Mouse (Mus musculus) hindbrain, embryonic 10.5 days (tissue): ENCODE measurements around the gene D430042O09Rik. TPM values are rescaled to one million over a fixed set of nuclear protein-coding genes. Genes with fewer than 3 reads are reported as not detected.
A peak's percentile ranks its signal among the peaks of the same experiment; 100 is the strongest.

Source experiments
- DNase-seq: peaks from one replicate; pipeline ENCODE4 v3.0.0-alpha.2; 2017; ENCODE audit warnings: low spot score
- H3K27ac ChIP-seq: fragments of 300-500 bp; sonication (generic); 2 replicates; pipeline ENCODE4 v1.5.1; 2016; ENCODE audit warnings: mild to moderate bottlenecking, moderate library complexity
- H3K27me3 ChIP-seq: fragments of 300-500 bp; sonication (generic); 2 replicates; pipeline ENCODE4 v1.6.1; 2016; ENCODE audit warnings: mild to moderate bottlenecking; ENCODE audit not compliant: poor library complexity, insufficient read depth, severe bottlenecking
- H3K36me3 ChIP-seq: fragments of 300-500 bp; sonication (generic); 2 replicates; pipeline ENCODE4 v1.6.1; 2016; ENCODE audit warnings: mild to moderate bottlenecking, moderate library complexity
- H3K4me1 ChIP-seq: fragments of 300-500 bp; sonication (generic); replicated peaks from 2 replicates; pipeline ENCODE4 v1.6.1; 2016; ENCODE audit warnings: mild to moderate bottlenecking
- H3K4me3 ChIP-seq: fragments of 300-500 bp; sonication (generic); 2 replicates; pipeline ENCODE4 v1.5.1; 2016; ENCODE audit warnings: mild to moderate bottlenecking, moderate library complexity
- H3K9me3 ChIP-seq: fragments of 300-500 bp; sonication (generic); 2 replicates; pipeline ENCODE4 v1.6.1; 2016; ENCODE audit warnings: mild to moderate bottlenecking, moderate library complexity
- WGBS: fragments of 180-500 bp; shearing (Covaris S2); methylation state at CpG from one replicate; pipeline ENCODE4 v1.1.7; 2016; 5-methylcytosine and 5-hydroxymethylcytosine counted together
- polyA plus RNA-seq: library from polyadenylated mRNA; unstranded; fragments of >200 nt; fragmentation: Nextera tagmentation; extraction: Ambion mirVana; gene quantifications from 2 replicates; pipeline ENCODE4 v1.2.1, GENCODE M21; 2016

D430042O09Rik gene
- polyA plus RNA-seq, 1 experiment from 2014 or later, result 11.8 TPM

- no peak for DNase-seq
- 69% methylated on average over 9 of the region's 9 CpGs for WGBS
- no peak overlapping the region for H3K4me3 ChIP-seq
- H3K27me3 ChIP-seq, result no peaks in the 10 kb centered on the region
- no peaks in the 10 kb centered on the region for H3K9me3 ChIP-seq
- peaks cover 14% of the 10 kb centered on the region for H3K36me3 ChIP-seq
- no peak overlapping the region for H3K27ac ChIP-seq
- H3K4me1 ChIP-seq, result peaks cover 32% of the 10 kb centered on the region
Observed at GRCm38 (mm10) chr7:125827420-125827819, 119.7 kb downstream of the D430042O09Rik start.

GRCm38 (mm10) chr7:125828561-125828960 lies 120.9 kb downstream of the D430042O09Rik start:
- Histone ChIP-seq H3K27me3 (no peaks in the 10 kb centered on the region), H3K9me3 (no peaks in the 10 kb centered on the region), H3K4me3 (no peak overlapping the region), H3K4me1 (peaks cover 32% of the 10 kb centered on the region), H3K27ac (no peak overlapping the region), H3K36me3 (peaks cover 14% of the 10 kb centered on the region)
- 79% methylated on average over 5 of the region's 5 CpGs for WGBS
- no peak for DNase-seq

DNA sequence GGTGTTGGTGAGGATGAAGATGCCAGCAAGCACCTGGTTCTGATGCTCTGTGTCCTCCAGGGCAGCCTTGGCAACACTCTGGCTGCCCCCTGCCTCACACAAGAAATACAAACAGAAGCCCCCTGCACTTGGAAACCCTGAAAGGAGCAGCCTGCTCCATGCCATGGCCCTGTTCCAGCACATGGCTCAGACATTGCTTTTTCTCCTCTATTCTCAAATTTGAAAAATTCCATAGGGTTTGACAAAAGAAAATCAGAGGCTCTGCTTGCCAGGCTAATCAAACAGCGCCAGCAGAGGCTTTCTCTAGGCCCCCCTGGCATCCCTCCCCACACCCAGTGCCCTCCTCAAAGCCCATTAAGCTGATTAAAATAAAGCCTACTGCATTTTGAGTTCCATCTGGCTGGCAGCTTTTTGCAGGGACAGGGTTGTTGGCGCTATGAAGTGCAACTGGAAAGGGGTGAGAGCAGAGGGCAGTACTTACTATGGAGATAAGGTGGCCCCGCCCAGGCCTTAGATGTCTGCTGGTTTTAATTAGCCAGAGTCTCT lies 121.5 kb downstream of the D430042O09Rik start:
- Histone ChIP-seq H3K27me3 (no peaks in the 10 kb centered on the region), H3K9me3 (no peaks in the 10 kb centered on the region), H3K27ac (0 out of 2 replicates have a peak overlapping the region, but pooled peaks have one; percentile 35), H3K36me3 (peaks cover 14% of the 10 kb centered on the region), H3K4me3 (no peak overlapping the region), H3K4me1 (peaks cover 32% of the 10 kb centered on the region)
- WGBS, result 66% methylated on average over 3 of the region's 3 CpGs
- DNase-seq, result peak; percentile 18

GRCm38 (mm10) chr7:125832767-125833166 lies 125.1 kb downstream of the D430042O09Rik start:
- no peak for DNase-seq
- Histone ChIP-seq H3K9me3 (no peaks in the 10 kb centered on the region), H3K36me3 (peaks cover 11% of the 10 kb centered on the region), H3K4me1 (peaks cover 30% of the 10 kb centered on the region), H3K27me3 (no peaks in the 10 kb centered on the region), H3K4me3 (no peak overlapping the region), H3K27ac (no peak overlapping the region)
- 71% methylated on average over 1 of the region's 1 CpGs for WGBS

- Histone ChIP-seq H3K27me3 (no peaks in the 10 kb centered on the region), H3K27ac (no peak overlapping the region), H3K36me3 (peaks cover 11% of the 10 kb centered on the region), H3K4me1 (peaks cover 30% of the 10 kb centered on the region), H3K9me3 (no peaks in the 10 kb centered on the region), H3K4me3 (no peak overlapping the region)
- no peak for DNase-seq
- WGBS, result 91% methylated on average over 2 of the region's 2 CpGs
Observed at GRCm38 (mm10) chr7:125833471-125833870, 125.8 kb downstream of the D430042O09Rik start.

- peaks cover 9% of the 10 kb centered on the region for H3K36me3 ChIP-seq
- H3K27me3 ChIP-seq, result no peaks in the 10 kb centered on the region
- no peaks in the 10 kb centered on the region for H3K9me3 ChIP-seq
- no peak overlapping the region for H3K4me3 ChIP-seq
- peak overlapping the region; percentile 76 for H3K27ac ChIP-seq
- 61% methylated on average over 5 of the region's 5 CpGs for WGBS
- H3K4me1 ChIP-seq, result peaks cover 15% of the 10 kb centered on the region
- no peak for DNase-seq
Observed at GRCm38 (mm10) chr7:125838078-125838742, 130.5 kb downstream of the D430042O09Rik start.

- H3K36me3 ChIP-seq, result peaks cover 23% of the 10 kb centered on the region
- no peak overlapping the region for H3K4me3 ChIP-seq
- H3K9me3 ChIP-seq, result no peaks in the 10 kb centered on the region
- no peak for DNase-seq
- 56% methylated on average over 1 of the region's 1 CpGs for WGBS
- no peaks in the 10 kb centered on the region for H3K4me1 ChIP-seq
- H3K27me3 ChIP-seq, result no peaks in the 10 kb centered on the region
- H3K27ac ChIP-seq, result no peak overlapping the region
Observed at GRCm38 (mm10) chr7:125845611-125846010, 137.9 kb downstream of the D430042O09Rik start.

DNA sequence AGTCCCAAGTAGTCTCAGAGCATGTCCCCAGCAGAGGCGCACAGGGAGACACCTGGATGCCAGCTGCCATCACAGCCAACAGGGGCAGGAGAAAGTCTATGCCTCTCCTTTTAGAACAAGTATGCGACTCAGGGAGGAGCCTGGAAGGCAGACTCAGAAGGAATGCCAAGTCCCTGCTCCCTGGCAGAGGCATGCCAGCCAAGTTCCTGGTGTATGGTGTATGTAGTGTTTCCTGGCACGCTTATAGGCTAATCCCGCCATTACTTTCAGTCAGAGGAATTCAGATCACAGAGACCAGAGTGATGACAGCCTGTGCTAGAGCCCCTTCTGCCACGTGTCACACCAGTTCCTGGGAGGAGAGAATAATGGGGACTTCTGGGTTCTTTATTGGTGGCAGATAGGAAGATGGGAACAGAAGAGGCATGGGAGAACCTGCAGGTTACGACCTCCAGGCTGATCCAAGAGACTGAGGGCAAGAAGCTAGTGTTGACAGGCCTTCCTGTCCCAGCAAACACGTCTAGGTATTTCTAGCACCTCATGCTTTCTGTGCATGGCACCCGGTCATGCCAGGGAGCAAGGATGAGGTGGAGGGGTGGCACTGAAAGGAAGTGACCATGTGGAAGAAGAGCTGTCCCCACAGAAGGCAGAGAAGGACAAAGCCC lies 139.3 kb downstream of the D430042O09Rik start:
- DNase-seq, result no peak
- H3K9me3 ChIP-seq, result no peaks in the 10 kb centered on the region
- 82% methylated on average over 8 of the region's 8 CpGs for WGBS
- H3K4me3 ChIP-seq, result no peak overlapping the region
- no peaks in the 10 kb centered on the region for H3K4me1 ChIP-seq
- H3K27ac ChIP-seq, result no peak overlapping the region
- no peaks in the 10 kb centered on the region for H3K27me3 ChIP-seq
- peaks cover 33% of the 10 kb centered on the region for H3K36me3 ChIP-seq

GRCm38 (mm10) chr7:125847528-125847866 lies 139.8 kb downstream of the D430042O09Rik start:
- 93% methylated on average over 2 of the region's 2 CpGs for WGBS
- Histone ChIP-seq H3K4me3 (no peak overlapping the region), H3K27me3 (no peaks in the 10 kb centered on the region), H3K27ac (no peak overlapping the region), H3K36me3 (peaks cover 31% of the 10 kb centered on the region), H3K9me3 (no peaks in the 10 kb centered on the region), H3K4me1 (no peaks in the 10 kb centered on the region)
- no peak for DNase-seq

GRCm38 (mm10) chr7:125859564-125859963 lies 151.9 kb downstream of the D430042O09Rik start:
- H3K36me3 ChIP-seq, result 0 out of 2 replicates have a peak, but pooled peaks cover 19% of the 10 kb centered on the region
- peaks cover 11% of the 10 kb centered on the region for H3K4me1 ChIP-seq
- no peak overlapping the region for H3K4me3 ChIP-seq
- H3K27me3 ChIP-seq, result no peaks in the 10 kb centered on the region
- 74% methylated on average over 3 of the region's 3 CpGs for WGBS
- no peak overlapping the region for H3K27ac ChIP-seq
- DNase-seq, result no peak
- H3K9me3 ChIP-seq, result no peaks in the 10 kb centered on the region

DNA sequence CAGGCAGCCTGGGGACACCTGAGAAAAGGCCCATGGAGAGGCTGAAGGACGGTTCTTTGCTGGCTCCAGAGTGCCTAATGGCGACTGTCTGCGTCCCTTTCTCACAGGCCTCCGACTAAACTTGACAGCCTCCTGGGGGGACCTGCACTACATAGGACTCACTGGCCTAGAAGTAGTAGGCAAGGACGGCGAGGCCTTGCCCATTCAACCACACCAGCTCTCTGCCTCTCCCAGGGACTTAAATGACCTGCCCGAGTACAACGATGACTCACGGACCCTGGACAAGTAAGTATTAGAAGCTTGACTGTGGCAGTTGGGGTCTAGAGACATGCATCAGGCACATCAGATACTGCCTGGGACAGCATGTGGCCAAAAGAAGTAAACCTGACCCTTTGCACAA lies 152.7 kb downstream of the D430042O09Rik start:
- no peaks in the 10 kb centered on the region for H3K9me3 ChIP-seq
- 90% methylated on average over 9 of the region's 9 CpGs for WGBS
- H3K4me3 ChIP-seq, result no peak overlapping the region
- H3K27ac ChIP-seq, result no peak overlapping the region
- peaks cover 19% of the 10 kb centered on the region for H3K4me1 ChIP-seq
- DNase-seq, result no peak
- H3K36me3 ChIP-seq, result 0 out of 2 replicates have a peak, but pooled peaks cover 19% of the 10 kb centered on the region
- H3K27me3 ChIP-seq, result no peaks in the 10 kb centered on the region

GRCm38 (mm10) chr7:125864026-125864425 lies 156.3 kb downstream of the D430042O09Rik start:
- no peak overlapping the region for H3K4me3 ChIP-seq
- H3K27me3 ChIP-seq, result no peaks in the 10 kb centered on the region
- 0 out of 2 replicates have a peak, but pooled peaks cover 22% of the 10 kb centered on the region for H3K36me3 ChIP-seq
- peaks cover 23% of the 10 kb centered on the region for H3K4me1 ChIP-seq
- no peak for DNase-seq
- no peak overlapping the region for H3K27ac ChIP-seq
- WGBS, result 83% methylated on average over 1 of the region's 1 CpGs
- no peaks in the 10 kb centered on the region for H3K9me3 ChIP-seq

DNA sequence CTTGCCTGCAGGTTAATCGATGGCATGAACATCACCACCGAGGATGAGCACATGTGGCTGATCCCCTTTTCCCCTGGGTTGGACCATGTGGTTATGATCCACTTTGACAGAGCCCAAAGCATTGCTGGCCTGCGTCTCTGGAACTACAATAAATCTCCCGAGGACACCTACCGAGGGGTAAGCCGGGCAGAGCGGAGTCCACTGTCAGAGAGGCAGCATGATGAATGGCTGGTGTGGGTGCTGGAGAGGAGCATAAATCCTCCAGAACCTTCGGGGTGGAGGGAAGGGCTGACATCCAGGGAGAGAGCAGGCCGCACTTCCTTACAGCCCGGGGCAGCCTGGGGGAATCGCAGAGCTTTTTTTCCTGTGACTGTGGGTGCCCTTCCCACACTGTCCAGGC lies 157.5 kb downstream of the D430042O09Rik start:
- Histone ChIP-seq H3K4me1 (peaks cover 19% of the 10 kb centered on the region), H3K27me3 (no peaks in the 10 kb centered on the region), H3K9me3 (no peaks in the 10 kb centered on the region), H3K4me3 (no peak overlapping the region), H3K36me3 (0 out of 2 replicates have a peak, but pooled peaks cover 15% of the 10 kb centered on the region), H3K27ac (peak overlapping the region; percentile 41; the same call in 1 of the 2 replicates)
- 66% methylated on average over 11 of the region's 11 CpGs for WGBS
- DNase-seq, result no peak
